Mouse (Mus musculus): ENCODE data around the gene 6030445D17Rik.

- TF ChIP-seq POLR2A (IDR thresholded peaks at IDR 0.05; ENCODE audit: borderline replicate concordance, extremely low read depth, insufficient read depth, insufficient read length, poor library complexity, severe bottlenecking) (no peak), CTCF (IDR thresholded peaks at IDR 0.05; ENCODE audit: borderline replicate concordance, extremely low read depth, insufficient read depth, insufficient read length) (no peak)
Observed at GRCm38 (mm10) chr4:136418962-136419361, 43.1 kb upstream of the 6030445D17Rik start.
